Mouse (Mus musculus): ENCODE data around the gene Panx2. TPM values are rescaled to one million over a fixed set of nuclear protein-coding genes. Genes with fewer than 3 reads are reported as not detected.

Panx2 gene
- total and polyA plus RNA-seq, 2 experiments from 2014 or later: 0.93 TPM; not detected in 1

DNA sequence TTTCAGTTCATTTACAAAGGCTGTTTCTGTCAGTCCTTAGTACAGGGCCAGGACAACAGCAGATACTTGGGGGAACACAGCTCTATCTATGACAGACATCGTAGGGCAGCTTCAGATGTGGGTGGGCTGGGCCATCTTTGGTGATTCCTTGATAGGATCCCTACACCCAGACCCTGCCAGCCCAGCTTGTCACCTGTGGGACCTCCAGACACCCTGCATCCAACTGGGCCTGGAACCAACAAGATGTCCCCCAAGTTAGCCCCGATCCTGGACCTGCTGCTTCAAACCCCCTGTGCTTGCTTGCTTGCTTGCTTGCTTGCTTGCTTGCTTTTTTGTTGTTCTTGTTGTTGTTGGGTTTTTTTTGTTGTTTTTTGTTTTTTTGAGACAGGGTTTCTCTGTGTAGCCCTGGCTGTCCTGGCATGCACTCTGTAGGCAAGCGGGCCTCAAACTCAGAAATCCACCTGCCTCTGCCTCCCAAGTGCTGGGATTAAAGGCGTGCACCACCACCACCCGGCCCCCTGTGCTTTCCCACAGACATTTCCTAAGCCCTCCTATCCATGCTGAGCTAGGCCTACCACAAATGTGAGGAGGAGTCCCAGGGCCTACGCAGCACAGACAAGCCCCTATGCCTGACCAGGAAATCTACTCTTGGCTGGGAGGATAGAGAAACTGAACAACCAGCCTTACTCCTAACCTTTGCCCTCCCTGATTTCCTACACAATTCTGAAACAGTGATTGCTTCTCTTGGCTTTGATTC lies 2.4 kb downstream of the Panx2 start:
- WGBS: 89% methylated on average over 6 of the region's 6 CpGs
- TF ChIP-seq CTCF (IDR thresholded peaks at IDR 0.05; ENCODE audit: low read depth) (no peak), EP300 (IDR thresholded peaks at IDR 0.05; ENCODE audit: low read depth) (no peak)

DNA sequence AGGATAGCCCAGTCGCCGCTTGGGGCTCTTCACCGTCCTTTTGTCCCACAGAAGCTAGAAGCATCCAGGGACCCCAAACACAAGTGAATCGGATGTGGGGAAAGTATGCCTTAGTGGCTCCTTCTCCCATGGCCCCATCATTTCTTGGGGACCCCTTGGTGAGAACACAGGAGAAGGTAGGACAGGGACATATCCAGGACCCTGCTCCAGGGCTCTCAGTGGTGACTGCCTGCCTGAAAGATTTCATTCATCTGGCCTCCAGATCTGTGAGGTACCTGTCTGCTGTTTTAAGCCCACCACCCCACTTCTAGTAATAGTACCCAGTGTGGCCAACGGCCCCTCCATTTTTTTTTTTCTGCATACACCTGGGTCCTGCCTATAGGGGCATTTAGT lies 3.0 kb downstream of the Panx2 start:
- Histone ChIP-seq H3K4me2 (ENCODE audit: low read depth, low read length) (no peak overlapping the region), H3K27ac (ENCODE audit: low read depth) (no peak overlapping the region), H3K4me1 (ENCODE audit: control insufficient read depth, insufficient read depth) (peaks cover 4% of the 10 kb centered on the region; the same call in 1 of the 2 replicates), H3K4me3 (ENCODE audit: low read depth, low read length) (no peak overlapping the region), H3K9me3 (replicated peaks; ENCODE audit: control insufficient read depth, low read length) (no peaks in the 10 kb centered on the region), H3K36me3 (replicated peaks; ENCODE audit: control insufficient read depth, insufficient read depth, low read length) (no peaks in the 10 kb centered on the region), H3K27me3 (ENCODE audit: control insufficient read depth, insufficient read depth, low read length) (peaks cover 38% of the 10 kb centered on the region), H3K9ac (replicated peaks; ENCODE audit: low read depth, low read length) (no peak overlapping the region)
- no peak for ATAC-seq (ENCODE audit: insufficient read depth, low read depth)
- TF ChIP-seq CTCF (IDR thresholded peaks at IDR 0.05; ENCODE audit: low read depth) (no peak), EP300 (IDR thresholded peaks at IDR 0.05; ENCODE audit: low read depth) (no peak)
- 82% methylated on average over 5 of the region's 5 CpGs for WGBS
- no peak for DNase-seq (ENCODE audit: low spot score)

More for the DNA sequence above, 2.4 kb downstream of the Panx2 start:
- Histone ChIP-seq H3K9ac (replicated peaks; ENCODE audit: low read depth, low read length) (no peak overlapping the region), H3K4me1 (ENCODE audit: control insufficient read depth, insufficient read depth) (peaks cover 4% of the 10 kb centered on the region; the same call in 1 of the 2 replicates), H3K27ac (ENCODE audit: low read depth) (no peak overlapping the region), H3K9me3 (replicated peaks; ENCODE audit: control insufficient read depth, low read length) (no peaks in the 10 kb centered on the region), H3K4me3 (ENCODE audit: low read depth, low read length) (no peak overlapping the region), H3K36me3 (replicated peaks; ENCODE audit: control insufficient read depth, insufficient read depth, low read length) (no peaks in the 10 kb centered on the region), H3K27me3 (ENCODE audit: control insufficient read depth, insufficient read depth, low read length) (peaks cover 34% of the 10 kb centered on the region), H3K4me2 (ENCODE audit: low read depth, low read length) (no peak overlapping the region)
- no peak for DNase-seq (ENCODE audit: low spot score)
- ATAC-seq (ENCODE audit: insufficient read depth, low read depth): no peak

DNA sequence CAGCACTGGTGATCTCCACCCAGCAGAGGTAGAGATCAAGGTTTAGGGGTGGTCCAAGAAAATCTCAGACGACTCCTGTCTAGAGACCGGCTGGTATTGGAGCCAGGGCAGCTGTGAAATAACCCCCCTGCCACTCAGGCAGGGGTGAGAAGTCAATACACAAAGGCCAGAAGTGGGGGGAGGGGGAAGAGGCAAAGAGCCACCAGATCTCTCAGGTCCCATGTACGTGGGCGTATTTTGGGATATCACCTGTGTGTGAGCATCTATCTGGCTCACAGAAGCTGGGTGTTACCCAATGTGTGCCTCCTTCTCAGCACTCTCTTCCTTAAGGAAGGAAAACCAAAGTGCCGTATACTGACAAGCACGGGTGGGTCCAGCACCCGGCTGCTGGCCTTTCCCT lies 3.5 kb downstream of the Panx2 start:
- TF ChIP-seq CTCF (IDR thresholded peaks at IDR 0.05; ENCODE audit: low read depth) (no peak), EP300 (IDR thresholded peaks at IDR 0.05; ENCODE audit: low read depth) (no peak)
- Histone ChIP-seq H3K4me3 (ENCODE audit: low read depth, low read length) (no peak overlapping the region), H3K27me3 (ENCODE audit: control insufficient read depth, insufficient read depth, low read length) (peaks cover 43% of the 10 kb centered on the region), H3K4me2 (ENCODE audit: low read depth, low read length) (no peak overlapping the region), H3K4me1 (ENCODE audit: control insufficient read depth, insufficient read depth) (peaks cover 4% of the 10 kb centered on the region; the same call in 1 of the 2 replicates), H3K27ac (ENCODE audit: low read depth) (no peak overlapping the region), H3K9me3 (replicated peaks; ENCODE audit: control insufficient read depth, low read length) (no peaks in the 10 kb centered on the region), H3K36me3 (replicated peaks; ENCODE audit: control insufficient read depth, insufficient read depth, low read length) (no peaks in the 10 kb centered on the region), H3K9ac (replicated peaks; ENCODE audit: low read depth, low read length) (no peak overlapping the region)
- WGBS: 78% methylated on average over 7 of the region's 7 CpGs
- ATAC-seq (ENCODE audit: insufficient read depth, low read depth) (no peak), DNase-seq (ENCODE audit: low spot score) (no peak)

DNA sequence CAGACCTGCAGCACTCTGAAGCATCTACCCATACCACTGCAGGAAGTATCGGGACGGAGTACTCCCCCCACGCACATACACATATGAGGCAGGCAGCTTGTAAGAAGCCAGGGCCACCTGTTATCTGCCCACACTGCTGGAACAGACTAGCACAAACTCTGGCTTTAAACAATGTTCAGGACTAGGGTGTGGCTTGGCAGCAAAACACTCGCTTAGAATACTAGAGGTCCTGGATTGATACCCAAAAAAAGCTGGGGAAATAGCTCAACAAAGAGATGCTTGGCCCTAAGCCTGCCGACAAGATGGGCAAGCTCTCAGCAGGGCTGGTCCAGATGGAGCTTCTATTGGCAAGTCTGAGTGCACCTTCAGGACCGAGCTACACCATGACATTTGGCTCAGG lies 4.0 kb downstream of the Panx2 start:
- Histone ChIP-seq H3K4me1 (ENCODE audit: control insufficient read depth, insufficient read depth) (peaks cover 4% of the 10 kb centered on the region; the same call in 1 of the 2 replicates), H3K27ac (ENCODE audit: low read depth) (no peak overlapping the region), H3K27me3 (ENCODE audit: control insufficient read depth, insufficient read depth, low read length) (peaks cover 43% of the 10 kb centered on the region), H3K36me3 (replicated peaks; ENCODE audit: control insufficient read depth, insufficient read depth, low read length) (no peaks in the 10 kb centered on the region), H3K4me2 (ENCODE audit: low read depth, low read length) (no peak overlapping the region), H3K4me3 (ENCODE audit: low read depth, low read length) (no peak overlapping the region), H3K9me3 (replicated peaks; ENCODE audit: control insufficient read depth, low read length) (no peaks in the 10 kb centered on the region), H3K9ac (replicated peaks; ENCODE audit: low read depth, low read length) (no peak overlapping the region)
- DNase-seq (ENCODE audit: low spot score) (no peak), ATAC-seq (ENCODE audit: insufficient read depth, low read depth) (no peak)
- TF ChIP-seq EP300 (IDR thresholded peaks at IDR 0.05; ENCODE audit: low read depth): no peak
- no peak for TF ChIP-seq CTCF (IDR thresholded peaks at IDR 0.05; ENCODE audit: low read depth)
- 69% methylated on average over 6 of the region's 6 CpGs for WGBS

DNA sequence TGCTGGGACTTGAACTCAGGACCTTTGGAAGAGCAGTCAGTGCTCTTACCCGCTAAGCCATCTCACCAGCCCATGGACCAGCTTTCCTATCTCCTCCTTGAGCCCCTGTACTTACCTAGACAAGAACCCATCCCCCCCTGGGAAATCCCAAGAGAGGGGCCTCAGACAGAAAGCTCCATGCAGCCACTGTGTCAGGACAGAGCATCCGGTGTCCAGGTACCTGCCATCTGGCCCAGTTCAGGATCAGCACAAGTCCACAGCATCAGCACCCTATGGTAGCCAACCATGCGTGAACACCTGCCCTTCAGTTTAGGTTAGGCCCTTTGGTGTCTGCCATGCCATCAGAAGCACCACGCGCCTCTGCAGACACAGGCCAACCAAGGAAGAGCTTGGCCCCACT lies 5.4 kb downstream of the Panx2 start:
- no peaks in the 10 kb centered on the region for H3K36me3 ChIP-seq (replicated peaks; ENCODE audit: control insufficient read depth, insufficient read depth, low read length)
- H3K4me3 ChIP-seq (ENCODE audit: low read depth, low read length): no peak overlapping the region
- no peak for ATAC-seq (ENCODE audit: insufficient read depth, low read depth)
- no peak overlapping the region for H3K27ac ChIP-seq (ENCODE audit: low read depth)
- H3K4me2 ChIP-seq (ENCODE audit: low read depth, low read length): no peak overlapping the region
- TF ChIP-seq CTCF (IDR thresholded peaks at IDR 0.05; ENCODE audit: low read depth) (no peak), EP300 (IDR thresholded peaks at IDR 0.05; ENCODE audit: low read depth) (no peak)
- WGBS: 93% methylated on average over 5 of the region's 5 CpGs
- DNase-seq (ENCODE audit: low spot score): no peak
- H3K9me3 ChIP-seq (replicated peaks; ENCODE audit: control insufficient read depth, low read length): no peaks in the 10 kb centered on the region
- peaks cover 4% of the 10 kb centered on the region; the same call in 1 of the 2 replicates for H3K4me1 ChIP-seq (ENCODE audit: control insufficient read depth, insufficient read depth)
- no peak overlapping the region for H3K9ac ChIP-seq (replicated peaks; ENCODE audit: low read depth, low read length)
- H3K27me3 ChIP-seq (ENCODE audit: control insufficient read depth, insufficient read depth, low read length): peaks cover 42% of the 10 kb centered on the region
